Mouse (Mus musculus): ENCODE results near the gene Slc9a7. TPM values are rescaled to one million over a fixed set of nuclear protein-coding genes. Genes with fewer than 3 reads are reported as not detected.

Gene Slc9a7
- polyA plus RNA-seq, 1 experiment from 2014 or later, result 3.5 TPM

DNA sequence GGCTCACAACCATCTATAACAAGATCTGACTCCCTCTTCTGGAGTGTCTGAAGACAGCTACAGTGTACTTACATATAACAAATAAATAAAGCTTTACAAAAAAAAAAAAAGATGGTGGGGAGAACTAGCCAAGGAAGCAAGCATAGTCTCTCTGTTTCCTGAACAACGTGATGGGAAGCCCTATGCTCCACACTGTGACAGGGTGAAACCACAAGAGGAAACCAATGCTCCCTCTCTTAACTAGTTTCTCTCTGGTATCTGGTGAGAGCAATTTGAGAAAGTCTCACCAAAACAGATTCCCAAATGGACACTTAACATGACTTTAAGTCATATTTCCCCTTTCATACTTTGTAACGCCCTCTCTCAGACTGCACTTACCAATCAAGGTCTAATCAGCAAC lies 5.4 kb downstream of the Slc9a7 start:
- H3K9ac ChIP-seq (ENCODE audit: low read depth, low read length), result no peak overlapping the region
- no peaks in the 10 kb centered on the region; the same call in 1 of the 2 replicates for H3K27me3 ChIP-seq (replicated peaks; ENCODE audit: control insufficient read depth, insufficient read depth, low read length)
- ATAC-seq (ENCODE audit: low read depth) (no peak), DNase-seq (ENCODE audit: low spot score) (no peak)
- H3K36me3 ChIP-seq (ENCODE audit: control insufficient read depth, insufficient read depth, low read length), result no peaks in the 10 kb centered on the region
- H3K4me2 ChIP-seq (ENCODE audit: low read depth, low read length), result no peak overlapping the region
- H3K27ac ChIP-seq (replicated peaks; ENCODE audit: low read depth, low read length), result no peak overlapping the region
- H3K4me1 ChIP-seq (ENCODE audit: control insufficient read depth, insufficient read depth, low read length), result no peaks in the 10 kb centered on the region
- WGBS, result 73% methylated on average over 2 of the region's 2 CpGs
- H3K4me3 ChIP-seq (ENCODE audit: low read depth, low read length), result no peak overlapping the region
- H3K9me3 ChIP-seq (ENCODE audit: control insufficient read depth, low read length), result no peaks in the 10 kb centered on the region

DNA sequence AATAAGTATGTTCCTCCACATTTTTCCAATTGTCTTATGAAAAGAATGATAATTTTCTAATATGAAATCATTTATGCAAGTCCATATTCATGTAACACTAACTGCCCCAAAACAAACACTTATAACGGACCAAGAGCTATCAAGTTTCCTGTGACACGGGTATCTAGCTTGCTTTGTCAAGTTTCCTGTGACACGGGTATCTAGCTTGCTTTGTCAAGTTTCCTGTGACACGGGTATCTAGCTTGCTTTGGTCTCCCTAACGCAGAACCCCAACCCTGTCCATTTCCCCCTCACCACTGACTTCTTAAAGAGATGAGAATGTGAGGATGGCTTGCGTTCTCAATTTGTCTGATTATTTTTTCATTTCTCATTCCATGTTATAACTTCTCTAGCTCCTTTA lies 12.2 kb downstream of the Slc9a7 start:
- Histone ChIP-seq H3K4me3 (ENCODE audit: low read depth, low read length) (no peak overlapping the region), H3K9ac (ENCODE audit: low read depth, low read length) (no peak overlapping the region), H3K36me3 (ENCODE audit: control insufficient read depth, insufficient read depth, low read length) (no peaks in the 10 kb centered on the region), H3K4me2 (ENCODE audit: low read depth, low read length) (no peak overlapping the region), H3K27me3 (replicated peaks; ENCODE audit: control insufficient read depth, insufficient read depth, low read length) (no peaks in the 10 kb centered on the region), H3K9me3 (ENCODE audit: control insufficient read depth, low read length) (no peaks in the 10 kb centered on the region), H3K27ac (replicated peaks; ENCODE audit: low read depth, low read length) (no peak overlapping the region), H3K4me1 (ENCODE audit: control insufficient read depth, insufficient read depth, low read length) (no peaks in the 10 kb centered on the region)
- 72% methylated on average over 6 of the region's 6 CpGs for WGBS
- DNase-seq (ENCODE audit: low spot score) (no peak), ATAC-seq (ENCODE audit: low read depth) (no peak)

DNA sequence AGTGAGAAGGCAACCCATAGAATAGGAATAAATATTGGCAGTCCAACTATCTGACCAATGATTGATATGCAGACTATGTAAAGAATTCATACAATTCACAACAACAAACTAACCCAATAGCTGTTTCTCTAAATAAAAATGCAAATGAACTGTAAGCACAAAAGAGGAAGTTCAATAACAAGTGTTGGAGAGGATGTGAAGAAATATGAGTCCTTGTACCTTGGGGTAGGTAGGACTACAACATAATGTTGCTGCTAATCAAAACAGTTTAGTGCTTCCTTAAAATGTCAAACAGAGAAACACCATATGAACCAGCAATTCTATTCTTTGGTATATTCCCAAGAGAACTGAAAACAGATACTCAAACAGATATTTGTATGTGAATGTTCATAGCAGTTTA lies 17.8 kb downstream of the Slc9a7 start:
- Histone ChIP-seq H3K4me1 (ENCODE audit: control insufficient read depth, insufficient read depth, low read length) (no peaks in the 10 kb centered on the region), H3K4me2 (ENCODE audit: low read depth, low read length) (no peak overlapping the region), H3K9me3 (ENCODE audit: control insufficient read depth, low read length) (no peaks in the 10 kb centered on the region), H3K4me3 (ENCODE audit: low read depth, low read length) (no peak overlapping the region), H3K9ac (ENCODE audit: low read depth, low read length) (no peak overlapping the region), H3K27me3 (replicated peaks; ENCODE audit: control insufficient read depth, insufficient read depth, low read length) (no peaks in the 10 kb centered on the region), H3K27ac (replicated peaks; ENCODE audit: low read depth, low read length) (no peak overlapping the region), H3K36me3 (ENCODE audit: control insufficient read depth, insufficient read depth, low read length) (no peaks in the 10 kb centered on the region)
- no peak for ATAC-seq (ENCODE audit: low read depth)
- no peak for DNase-seq (ENCODE audit: low spot score)

DNA sequence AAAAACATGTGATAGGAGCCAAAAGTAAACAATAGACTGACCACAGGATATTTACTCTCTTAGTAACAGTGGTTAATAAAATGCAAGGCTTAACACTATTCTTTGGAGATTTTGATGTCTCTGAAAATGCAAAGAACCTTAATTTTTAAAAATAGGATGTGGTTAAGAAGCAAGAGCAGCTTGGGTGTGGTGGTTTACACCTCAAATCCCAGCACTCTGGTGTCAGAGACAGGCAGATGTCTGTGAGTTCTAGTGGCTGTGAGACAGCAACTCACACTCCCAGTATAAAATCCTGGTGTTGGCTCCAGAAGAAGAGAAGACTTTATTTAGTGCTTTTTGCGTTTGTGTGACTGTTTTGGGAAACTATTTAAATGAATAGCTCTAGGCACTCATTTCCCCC lies 19.6 kb downstream of the Slc9a7 start:
- Histone ChIP-seq H3K27ac (replicated peaks; ENCODE audit: low read depth, low read length) (no peak overlapping the region), H3K4me2 (ENCODE audit: low read depth, low read length) (no peak overlapping the region), H3K27me3 (replicated peaks; ENCODE audit: control insufficient read depth, insufficient read depth, low read length) (no peaks in the 10 kb centered on the region), H3K36me3 (ENCODE audit: control insufficient read depth, insufficient read depth, low read length) (no peaks in the 10 kb centered on the region), H3K9me3 (ENCODE audit: control insufficient read depth, low read length) (no peaks in the 10 kb centered on the region), H3K4me3 (ENCODE audit: low read depth, low read length) (no peak overlapping the region), H3K9ac (ENCODE audit: low read depth, low read length) (no peak overlapping the region), H3K4me1 (ENCODE audit: control insufficient read depth, insufficient read depth, low read length) (no peaks in the 10 kb centered on the region)
- ATAC-seq (ENCODE audit: low read depth) (no peak), DNase-seq (ENCODE audit: low spot score) (no peak)
- 46% methylated on average over 1 of the region's 1 CpGs for WGBS

DNA sequence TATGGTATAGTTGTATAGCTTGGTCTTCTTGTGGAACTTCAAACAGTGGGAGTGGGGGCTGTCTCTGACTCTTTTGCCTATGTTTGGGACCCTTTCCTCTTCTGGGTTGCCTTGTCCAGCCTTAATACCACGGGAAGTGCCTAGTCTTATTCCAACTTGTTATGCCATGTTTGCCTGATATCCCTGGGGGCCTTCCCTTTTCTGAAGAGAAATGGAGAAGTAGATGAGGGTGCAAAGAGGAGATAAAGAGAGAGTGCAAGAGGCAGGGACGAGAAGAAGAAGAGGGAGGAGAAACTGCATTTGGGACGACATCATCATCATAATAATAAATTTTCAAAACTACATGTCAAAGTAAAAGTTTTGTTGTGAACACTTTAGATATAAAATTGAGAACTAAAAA lies 21.6 kb downstream of the Slc9a7 start:
- ATAC-seq (ENCODE audit: low read depth) (no peak), DNase-seq (ENCODE audit: low spot score) (no peak)
- H3K27ac ChIP-seq (replicated peaks; ENCODE audit: low read depth, low read length), result no peak overlapping the region
- H3K4me3 ChIP-seq (ENCODE audit: low read depth, low read length), result no peak overlapping the region
- no peak overlapping the region for H3K4me2 ChIP-seq (ENCODE audit: low read depth, low read length)
- H3K27me3 ChIP-seq (replicated peaks; ENCODE audit: control insufficient read depth, insufficient read depth, low read length), result no peaks in the 10 kb centered on the region
- H3K36me3 ChIP-seq (ENCODE audit: control insufficient read depth, insufficient read depth, low read length), result no peaks in the 10 kb centered on the region
- 81% methylated on average over 3 of the region's 3 CpGs for WGBS
- H3K9ac ChIP-seq (ENCODE audit: low read depth, low read length), result no peak overlapping the region
- H3K9me3 ChIP-seq (ENCODE audit: control insufficient read depth, low read length), result no peaks in the 10 kb centered on the region
- no peaks in the 10 kb centered on the region for H3K4me1 ChIP-seq (ENCODE audit: control insufficient read depth, insufficient read depth, low read length)

DNA sequence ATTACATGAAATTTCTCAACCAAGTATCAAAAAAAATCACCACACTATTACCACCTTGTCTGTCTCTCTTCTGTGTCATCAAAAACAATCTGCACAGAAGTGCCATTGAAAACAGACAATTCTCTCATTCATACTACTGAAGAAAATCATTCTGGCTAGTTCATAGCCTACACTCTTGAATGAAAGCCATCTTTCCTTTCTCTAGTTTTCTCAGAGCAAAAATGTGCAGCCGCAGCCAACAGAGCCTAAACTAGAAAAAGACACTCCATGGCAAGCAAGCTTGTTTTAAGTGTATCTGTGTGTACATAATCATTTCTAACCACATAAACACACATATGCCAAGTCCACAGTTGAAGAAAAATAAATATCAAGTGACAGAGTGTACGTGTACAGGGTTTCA lies 27.2 kb downstream of the Slc9a7 start:
- Histone ChIP-seq H3K9ac (ENCODE audit: low read depth, low read length) (no peak overlapping the region), H3K36me3 (ENCODE audit: control insufficient read depth, insufficient read depth, low read length) (no peaks in the 10 kb centered on the region), H3K27me3 (replicated peaks; ENCODE audit: control insufficient read depth, insufficient read depth, low read length) (no peaks in the 10 kb centered on the region), H3K27ac (replicated peaks; ENCODE audit: low read depth, low read length) (no peak overlapping the region), H3K4me1 (ENCODE audit: control insufficient read depth, insufficient read depth, low read length) (no peaks in the 10 kb centered on the region), H3K4me3 (ENCODE audit: low read depth, low read length) (no peak overlapping the region), H3K4me2 (ENCODE audit: low read depth, low read length) (no peak overlapping the region), H3K9me3 (ENCODE audit: control insufficient read depth, low read length) (no peaks in the 10 kb centered on the region)
- no peak for ATAC-seq (ENCODE audit: low read depth)
- DNase-seq (ENCODE audit: low spot score), result peak; percentile 11
- WGBS, result 65% methylated on average over 2 of the region's 2 CpGs

DNA sequence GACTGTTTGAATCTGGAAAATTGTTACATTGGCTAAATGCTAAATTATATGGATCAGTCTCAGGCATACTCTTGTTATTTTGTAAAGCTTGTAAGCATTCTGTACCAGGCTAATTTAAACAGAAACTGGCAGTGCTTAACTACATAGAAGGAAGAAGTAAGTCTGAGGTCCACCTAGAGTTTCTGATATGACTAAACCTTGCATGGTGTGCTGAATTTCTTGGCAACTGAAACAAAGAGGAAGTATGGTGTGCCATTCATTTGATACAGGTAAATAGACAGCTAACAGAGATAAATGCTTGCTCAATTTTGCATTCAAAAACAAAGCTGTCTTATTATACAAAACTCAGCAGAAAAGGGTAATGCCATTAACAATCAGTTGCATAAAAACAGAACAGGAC lies 63.5 kb downstream of the Slc9a7 start:
- DNase-seq (ENCODE audit: low spot score) (no peak), ATAC-seq (ENCODE audit: low read depth) (no peak)
- Histone ChIP-seq H3K9ac (ENCODE audit: low read depth, low read length) (no peak overlapping the region), H3K9me3 (ENCODE audit: control insufficient read depth, low read length) (no peaks in the 10 kb centered on the region), H3K4me3 (ENCODE audit: low read depth, low read length) (no peak overlapping the region), H3K27ac (replicated peaks; ENCODE audit: low read depth, low read length) (no peak overlapping the region), H3K27me3 (replicated peaks; ENCODE audit: control insufficient read depth, insufficient read depth, low read length) (no peaks in the 10 kb centered on the region), H3K4me2 (ENCODE audit: low read depth, low read length) (no peak overlapping the region), H3K4me1 (ENCODE audit: control insufficient read depth, insufficient read depth, low read length) (no peaks in the 10 kb centered on the region), H3K36me3 (ENCODE audit: control insufficient read depth, insufficient read depth, low read length) (no peaks in the 10 kb centered on the region)

DNA sequence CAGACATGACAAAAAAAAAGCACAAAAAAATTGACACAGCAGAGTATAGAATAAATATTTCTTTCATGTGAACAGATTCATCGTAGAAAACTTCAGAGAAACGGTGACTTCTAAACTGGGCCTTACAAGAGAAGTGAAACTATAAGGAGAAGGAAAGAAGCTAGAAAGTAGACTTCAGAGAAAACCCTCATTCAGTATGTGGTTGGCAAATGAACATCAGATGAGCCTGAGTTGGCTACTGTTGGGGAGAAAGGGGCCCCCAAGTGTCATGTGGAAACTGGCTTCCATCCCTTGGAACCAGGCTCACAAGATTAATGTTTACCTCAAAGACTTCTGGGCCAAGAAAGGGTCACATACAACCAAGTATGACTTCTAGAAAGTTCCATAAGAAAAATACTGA lies 70.1 kb downstream of the Slc9a7 start:
- DNase-seq (ENCODE audit: low spot score) (no peak), ATAC-seq (ENCODE audit: low read depth) (no peak)
- no peaks in the 10 kb centered on the region for H3K4me1 ChIP-seq (ENCODE audit: control insufficient read depth, insufficient read depth, low read length)
- no peaks in the 10 kb centered on the region for H3K9me3 ChIP-seq (ENCODE audit: control insufficient read depth, low read length)
- no peak overlapping the region for H3K4me2 ChIP-seq (ENCODE audit: low read depth, low read length)
- H3K4me3 ChIP-seq (ENCODE audit: low read depth, low read length), result no peak overlapping the region
- 86% methylated on average over 2 of the region's 2 CpGs for WGBS
- H3K36me3 ChIP-seq (ENCODE audit: control insufficient read depth, insufficient read depth, low read length), result no peaks in the 10 kb centered on the region
- no peaks in the 10 kb centered on the region for H3K27me3 ChIP-seq (replicated peaks; ENCODE audit: control insufficient read depth, insufficient read depth, low read length)
- no peak overlapping the region for H3K9ac ChIP-seq (ENCODE audit: low read depth, low read length)
- H3K27ac ChIP-seq (replicated peaks; ENCODE audit: low read depth, low read length), result no peak overlapping the region

DNA sequence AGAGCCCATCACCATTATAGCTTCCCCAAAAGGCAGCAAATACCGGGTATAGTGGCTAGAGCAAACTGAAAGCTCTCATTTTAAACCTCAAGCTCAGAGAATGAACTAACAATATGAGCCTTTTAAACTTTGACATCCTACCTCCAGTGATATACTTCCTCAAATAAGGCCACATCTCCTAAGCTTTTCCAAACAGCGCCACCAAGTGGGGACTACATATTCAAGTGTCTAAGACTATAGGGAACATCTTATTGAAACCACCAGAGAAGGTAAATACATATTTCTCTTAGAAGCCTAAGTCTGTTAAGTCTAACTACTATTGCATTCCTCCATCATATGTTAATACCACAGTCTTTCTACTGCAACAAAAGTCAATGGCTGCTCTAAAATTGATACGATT lies 106.0 kb downstream of the Slc9a7 start:
- Histone ChIP-seq H3K27ac (replicated peaks; ENCODE audit: low read depth, low read length) (no peak overlapping the region), H3K27me3 (replicated peaks; ENCODE audit: control insufficient read depth, insufficient read depth, low read length) (no peaks in the 10 kb centered on the region), H3K36me3 (ENCODE audit: control insufficient read depth, insufficient read depth, low read length) (no peaks in the 10 kb centered on the region), H3K4me1 (ENCODE audit: control insufficient read depth, insufficient read depth, low read length) (no peaks in the 10 kb centered on the region), H3K9ac (ENCODE audit: low read depth, low read length) (no peak overlapping the region), H3K4me2 (ENCODE audit: low read depth, low read length) (no peak overlapping the region), H3K4me3 (ENCODE audit: low read depth, low read length) (no peak overlapping the region), H3K9me3 (ENCODE audit: control insufficient read depth, low read length) (no peaks in the 10 kb centered on the region)
- ATAC-seq (ENCODE audit: low read depth), result no peak
- DNase-seq (ENCODE audit: low spot score), result no peak
- WGBS, result 63% methylated on average over 3 of the region's 3 CpGs

All from embryonic facial prominence, embryonic 14.5 days (tissue).